Mouse (Mus musculus) limb, embryonic 15.5 days (tissue): ENCODE results near the gene Art3. TPM values are rescaled to one million over a fixed set of nuclear protein-coding genes. Genes with fewer than 3 reads are reported as not detected.

ENCODE experiments used
- ATAC-seq: fragments of 200-750 bp; cut with Nextera tagmentation; 2 replicates; pipeline ENCODE4 v1.8.0; 2017; ENCODE audit warnings: low read depth, moderate TSS enrichment; ENCODE audit not compliant: insufficient number of reproducible peaks, low FRiP score, low TSS enrichment
- H3K27ac ChIP-seq: fragments of 300-500 bp; sonication (generic); 2 replicates; pipeline ENCODE4 v1.5.1; 2015; ENCODE audit warnings: moderate library complexity, mild to moderate bottlenecking, inconsistent platforms
- H3K27me3 ChIP-seq: fragments of 300-500 bp; sonication (generic); 2 replicates; pipeline ENCODE4 v1.6.1; 2015; ENCODE audit warnings: inconsistent platforms
- H3K36me3 ChIP-seq: fragments of 300-500 bp; sonication (generic); 2 replicates; pipeline ENCODE4 v1.6.1; 2015; ENCODE audit warnings: inconsistent platforms
- H3K4me1 ChIP-seq: fragments of 300-500 bp; sonication (generic); 2 replicates; pipeline ENCODE4 v1.6.1; 2015; ENCODE audit warnings: inconsistent platforms
- H3K4me2 ChIP-seq: fragments of 300-500 bp; sonication (generic); 2 replicates; pipeline ENCODE4 v1.6.1; 2015; ENCODE audit warnings: mild to moderate bottlenecking, inconsistent platforms
- H3K4me3 ChIP-seq: fragments of 300-500 bp; sonication (generic); 2 replicates; pipeline ENCODE4 v1.5.1; 2015; ENCODE audit warnings: mild to moderate bottlenecking, inconsistent platforms
- H3K9ac ChIP-seq: fragments of 300-500 bp; sonication (generic); 2 replicates; pipeline ENCODE4 v1.6.1; 2015; ENCODE audit warnings: inconsistent platforms
- H3K9me3 ChIP-seq: fragments of 300-500 bp; sonication (generic); 2 replicates; pipeline ENCODE4 v1.6.1; 2016; ENCODE audit warnings: inconsistent platforms
- WGBS: fragments of 180-500 bp; shearing (Covaris S2); methylation state at CpG from one replicate; pipeline ENCODE4 v1.1.7; 2015; 5-methylcytosine and 5-hydroxymethylcytosine counted together
- polyA plus RNA-seq: library from polyadenylated mRNA; unstranded; fragments of >200 nt; fragmentation: Nextera tagmentation; extraction: Ambion mirVana; gene quantifications from 2 replicates; pipeline ENCODE4 v1.2.1, GENCODE M21; 2015

The Art3 gene
- polyA plus RNA-seq, 1 experiment from 2014 or later, result 7.3 TPM

GRCm38 (mm10) chr5:92434571-92434985 is 103.0 kb downstream of the Art3 start:
- Histone ChIP-seq H3K4me2 (peak overlapping the region; percentile 51), H3K9ac (peak overlapping the region; percentile 88), H3K36me3 (peaks cover 6% of the 10 kb centered on the region; the same call in 1 of the 2 replicates), H3K4me1 (peaks cover 11% of the 10 kb centered on the region), H3K4me3 (peak overlapping the region; percentile 91), H3K27me3 (no peaks in the 10 kb centered on the region), H3K9me3 (no peaks in the 10 kb centered on the region), H3K27ac (peak overlapping the region; percentile 88)
- ATAC-seq, result peak; percentile 64; the same call in 1 of the 2 replicates
- WGBS, result under 1% methylated on average over 39 of the region's 39 CpGs

- Histone ChIP-seq H3K4me1 (peaks cover 11% of the 10 kb centered on the region), H3K9ac (peak within 1 kb of the TSS; percentile 88), H3K4me2 (peak within 1 kb of the TSS; percentile 72), H3K9me3 (no peaks in the 10 kb centered on the region), H3K27ac (peak within 1 kb of the TSS; percentile 88), H3K27me3 (no peaks in the 10 kb centered on the region), H3K36me3 (peaks cover 6% of the 10 kb centered on the region; the same call in 1 of the 2 replicates), H3K4me3 (peak within 1 kb of the TSS; percentile 91)
- under 1% methylated on average over 34 of the region's 34 CpGs for WGBS
- ATAC-seq, result peak; percentile 98
These were observed 103.5 kb downstream of the Art3 start, which contains the start of gene Nup54 for GRCm38 (mm10) chr5:92435025-92435584. TSS of gene Nup54 (minus strand) at chr5:92435219.

- Histone ChIP-seq H3K27me3 (no peaks in the 10 kb centered on the region), H3K9ac (no peak overlapping the region), H3K36me3 (peaks cover 8% of the 10 kb centered on the region; the same call in 1 of the 2 replicates), H3K9me3 (no peaks in the 10 kb centered on the region), H3K4me3 (no peak overlapping the region), H3K27ac (no peak overlapping the region), H3K4me2 (no peak overlapping the region), H3K4me1 (peaks cover 6% of the 10 kb centered on the region)
- WGBS, result 86% methylated on average over 8 of the region's 8 CpGs
- no peak for ATAC-seq
These were observed 106.9 kb downstream of the Art3 start for GRCm38 (mm10) chr5:92438540-92438939.

GRCm38 (mm10) chr5:92441494-92441893 is 109.9 kb downstream of the Art3 start:
- 67% methylated on average over 5 of the region's 5 CpGs for WGBS
- H3K9ac ChIP-seq, result no peak overlapping the region
- no peaks in the 10 kb centered on the region for H3K9me3 ChIP-seq
- no peaks in the 10 kb centered on the region for H3K4me1 ChIP-seq
- peaks cover 35% of the 10 kb centered on the region for H3K36me3 ChIP-seq
- ATAC-seq, result no peak
- no peak overlapping the region for H3K4me3 ChIP-seq
- no peak overlapping the region for H3K27ac ChIP-seq
- H3K4me2 ChIP-seq, result no peak overlapping the region
- no peaks in the 10 kb centered on the region for H3K27me3 ChIP-seq

GRCm38 (mm10) chr5:92442914-92443313 is 111.3 kb downstream of the Art3 start:
- 92% methylated on average over 7 of the region's 7 CpGs for WGBS
- Histone ChIP-seq H3K27me3 (no peaks in the 10 kb centered on the region), H3K27ac (no peak overlapping the region), H3K4me2 (no peak overlapping the region), H3K9ac (no peak overlapping the region), H3K36me3 (peaks cover 49% of the 10 kb centered on the region), H3K4me3 (no peak overlapping the region), H3K4me1 (no peaks in the 10 kb centered on the region), H3K9me3 (no peaks in the 10 kb centered on the region)
- ATAC-seq, result no peak

- H3K27me3 ChIP-seq, result no peaks in the 10 kb centered on the region
- H3K9ac ChIP-seq, result no peak overlapping the region
- no peak overlapping the region for H3K27ac ChIP-seq
- no peaks in the 10 kb centered on the region for H3K4me1 ChIP-seq
- no peak overlapping the region for H3K4me3 ChIP-seq
- no peak for ATAC-seq
- H3K4me2 ChIP-seq, result no peak overlapping the region
- H3K9me3 ChIP-seq, result no peaks in the 10 kb centered on the region
- peaks cover 70% of the 10 kb centered on the region for H3K36me3 ChIP-seq
- WGBS, result 91% methylated on average over 2 of the region's 2 CpGs
These were observed 113.4 kb downstream of the Art3 start for GRCm38 (mm10) chr5:92445016-92445415.

- Histone ChIP-seq H3K4me1 (no peaks in the 10 kb centered on the region), H3K9ac (no peak overlapping the region), H3K27me3 (no peaks in the 10 kb centered on the region), H3K27ac (no peak overlapping the region), H3K36me3 (peaks cover 80% of the 10 kb centered on the region), H3K4me2 (no peak overlapping the region), H3K9me3 (no peaks in the 10 kb centered on the region), H3K4me3 (no peak overlapping the region)
- 96% methylated on average over 5 of the region's 5 CpGs for WGBS
- no peak for ATAC-seq
These were observed 115.1 kb downstream of the Art3 start for GRCm38 (mm10) chr5:92446736-92447135.

- no peak for ATAC-seq
- H3K4me2 ChIP-seq, result no peak overlapping the region
- peaks cover 59% of the 10 kb centered on the region for H3K36me3 ChIP-seq
- WGBS, result 96% methylated on average over 5 of the region's 5 CpGs
- H3K9me3 ChIP-seq, result no peaks in the 10 kb centered on the region
- no peak overlapping the region for H3K9ac ChIP-seq
- no peak overlapping the region for H3K4me3 ChIP-seq
- no peaks in the 10 kb centered on the region for H3K4me1 ChIP-seq
- H3K27ac ChIP-seq, result no peak overlapping the region
- no peaks in the 10 kb centered on the region for H3K27me3 ChIP-seq
These were observed 121.2 kb downstream of the Art3 start for GRCm38 (mm10) chr5:92452876-92453275.

- Histone ChIP-seq H3K4me1 (no peaks in the 10 kb centered on the region), H3K27me3 (no peaks in the 10 kb centered on the region), H3K4me2 (no peak overlapping the region), H3K27ac (no peak overlapping the region), H3K9me3 (no peaks in the 10 kb centered on the region), H3K36me3 (peaks cover 32% of the 10 kb centered on the region), H3K9ac (no peak overlapping the region), H3K4me3 (no peak overlapping the region)
- 81% methylated on average over 2 of the region's 2 CpGs for WGBS
- no peak for ATAC-seq
These were observed 125.8 kb downstream of the Art3 start for GRCm38 (mm10) chr5:92457410-92457809.

GRCm38 (mm10) chr5:92458726-92459125 is 127.1 kb downstream of the Art3 start:
- no peak for ATAC-seq
- no peak overlapping the region for H3K4me2 ChIP-seq
- no peaks in the 10 kb centered on the region for H3K27me3 ChIP-seq
- no peaks in the 10 kb centered on the region for H3K4me1 ChIP-seq
- H3K9ac ChIP-seq, result no peak overlapping the region
- no peak overlapping the region for H3K4me3 ChIP-seq
- H3K36me3 ChIP-seq, result peaks cover 21% of the 10 kb centered on the region
- no peaks in the 10 kb centered on the region for H3K9me3 ChIP-seq
- 44% methylated on average over 5 of the region's 5 CpGs for WGBS
- H3K27ac ChIP-seq, result no peak overlapping the region

- ATAC-seq, result no peak
- Histone ChIP-seq H3K36me3 (peaks cover 14% of the 10 kb centered on the region), H3K9ac (no peak overlapping the region), H3K4me1 (no peaks in the 10 kb centered on the region), H3K9me3 (no peaks in the 10 kb centered on the region), H3K27me3 (no peaks in the 10 kb centered on the region), H3K4me2 (no peak overlapping the region), H3K4me3 (no peak overlapping the region), H3K27ac (no peak overlapping the region)
- WGBS, result 19% methylated on average over 5 of the region's 5 CpGs
These were observed 129.7 kb downstream of the Art3 start for GRCm38 (mm10) chr5:92461321-92461720.
